Mouse (Mus musculus) bone marrow macrophage, adult 2 months (primary cell): ENCODE measurements around the gene Slc5a2.

Experiments used
- CTCF ChIP-seq: IDR thresholded peaks from 2 replicates; pipeline ENCODE4 v1.5.1; 2012; ENCODE audit warnings: low read depth, mild to moderate bottlenecking, low read length, moderate library complexity
- POLR2A ChIP-seq: IDR thresholded peaks from 2 replicates; pipeline ENCODE4 v1.6.1; 2012; ENCODE audit warnings: mild to moderate bottlenecking, low read depth, low read length, borderline replicate concordance

DNA sequence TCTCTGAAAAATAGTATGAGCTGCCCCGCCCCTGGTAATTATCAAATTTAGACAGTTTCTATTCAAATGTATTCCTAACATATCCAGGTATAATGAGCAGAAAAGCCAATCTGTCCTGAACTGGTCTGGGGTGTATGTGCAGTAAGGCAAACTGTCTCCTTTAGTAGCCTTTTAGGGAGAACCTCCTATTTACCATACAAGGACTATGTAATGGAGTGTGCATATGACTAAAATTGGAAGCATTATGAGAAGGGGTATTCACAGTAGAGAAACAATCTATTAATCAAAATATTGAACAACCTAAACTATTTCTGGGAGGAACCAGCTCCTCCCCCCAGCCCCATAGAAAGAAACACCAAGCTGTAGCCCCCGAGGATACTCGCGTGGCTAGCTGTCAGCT, 14.3 kb downstream of the Slc5a2 start:
- TF ChIP-seq CTCF (no peak), POLR2A (no peak)
